Mouse (Mus musculus) bone marrow macrophage, adult 2 months (primary cell): ENCODE data around the gene Bcap31.

Experiments
- CTCF ChIP-seq: IDR thresholded peaks from 2 replicates; pipeline ENCODE4 v1.5.1; 2012; ENCODE audit warnings: low read depth, mild to moderate bottlenecking, low read length, moderate library complexity
- POLR2A ChIP-seq: IDR thresholded peaks from 2 replicates; pipeline ENCODE4 v1.6.1; 2012; ENCODE audit warnings: mild to moderate bottlenecking, low read depth, low read length, borderline replicate concordance

GRCm38 (mm10) chrX:73700472-73700871 is 15.5 kb downstream of the Bcap31 start:
- TF ChIP-seq CTCF (no peak), POLR2A (no peak)
